Mouse (Mus musculus) natural killer cell, adult 2 months (primary cell): ENCODE data around the gene Actr3.
A peak's percentile ranks its signal among the peaks of the same experiment; 100 is the strongest.
"Not testable (repeated sequence)": the region's sequence is repeated elsewhere in the genome, so short reads cannot be mapped to it uniquely, and the experiment has no call there.

Experiments
- DNase-seq, 2 experiments: peaks; one replicate each; pipeline ENCODE4 v3.0.0; 2022; ENCODE audit warnings: low spot score in 2 of 2

Actr3 gene

DNA sequence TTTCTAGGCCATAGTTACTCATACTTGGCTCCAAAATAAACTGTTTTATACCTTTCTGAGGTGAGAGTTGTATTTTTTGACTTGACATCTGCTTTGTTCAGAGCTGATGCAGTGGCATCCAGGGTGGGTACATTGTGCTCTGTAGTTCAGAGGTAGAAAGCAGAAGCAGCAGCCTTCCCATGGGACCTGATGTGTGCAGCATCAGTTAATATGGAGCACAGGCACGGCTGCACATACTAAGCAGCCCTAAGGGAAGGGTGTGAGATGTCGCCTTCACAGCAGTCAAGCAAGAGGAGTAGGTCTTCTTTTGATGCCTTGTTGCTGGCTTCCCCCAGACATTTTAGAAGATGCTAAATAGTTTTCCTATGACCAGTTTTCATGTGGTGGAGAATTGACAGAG lies 3.3 kb upstream of the Actr3 start:
- DNase-seq: peak in 1 of 2 experiments; percentile 45

DNA sequence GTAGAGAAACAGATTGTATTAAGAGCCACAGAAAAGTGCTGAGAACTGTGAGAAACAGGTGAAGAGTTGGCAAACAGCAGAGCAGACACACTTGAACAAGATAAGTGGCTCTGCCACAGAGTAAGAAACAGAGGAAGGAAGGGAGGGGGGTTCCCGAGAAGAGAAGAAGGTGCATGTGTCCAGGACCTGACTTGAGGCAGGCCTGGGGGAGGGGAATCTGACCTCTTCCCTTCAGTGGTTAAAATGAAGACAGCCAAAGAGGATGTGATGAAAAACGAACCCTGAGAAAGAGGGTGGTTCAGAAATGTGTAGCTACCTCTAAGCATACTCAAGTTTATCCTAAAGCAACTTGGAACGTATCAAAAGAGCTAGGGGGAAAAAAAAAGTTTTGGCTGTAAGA lies 2.4 kb upstream of the Actr3 start:
- DNase-seq: peak; percentile 29 to 40

DNA sequence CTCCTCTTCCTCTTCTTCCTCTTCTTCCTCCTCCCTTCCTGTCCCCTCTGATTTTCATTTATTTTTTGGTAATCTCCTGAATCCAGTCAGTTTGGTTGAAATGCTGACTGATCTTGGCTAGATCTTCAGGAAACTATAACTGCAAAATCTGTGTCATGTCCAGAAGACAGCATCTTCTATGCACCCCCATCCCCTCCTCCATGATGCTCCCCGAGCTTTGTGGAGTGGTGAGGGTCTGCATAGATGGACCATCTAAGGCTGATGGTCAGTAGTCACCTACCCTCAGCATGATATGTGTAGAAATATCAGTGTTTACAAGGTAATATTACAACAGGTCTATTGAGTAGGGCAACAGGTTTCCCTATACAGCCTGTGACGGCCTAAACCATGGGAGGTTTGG lies 1.6 kb upstream of the Actr3 start:
- no peak for DNase-seq

DNA sequence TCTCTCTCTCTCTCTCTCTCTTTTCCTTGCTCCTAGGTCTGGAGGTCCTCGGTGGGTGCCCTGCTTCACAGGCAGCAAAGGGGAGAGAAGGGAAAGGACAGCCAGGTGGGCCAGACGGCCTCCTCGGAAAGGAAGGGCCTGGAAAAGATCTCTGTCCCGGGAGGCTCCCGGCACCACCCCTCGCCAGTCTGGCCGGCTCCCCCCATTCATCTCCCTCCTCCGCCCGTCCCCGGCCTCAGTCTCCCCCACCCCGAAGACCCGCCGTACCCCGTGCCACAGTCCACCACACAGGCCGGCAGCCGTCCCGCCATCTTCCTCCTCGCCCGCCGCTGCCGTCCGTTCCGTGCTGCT lies 534 bp downstream of the Actr3 start:
- DNase-seq: no peak

DNA sequence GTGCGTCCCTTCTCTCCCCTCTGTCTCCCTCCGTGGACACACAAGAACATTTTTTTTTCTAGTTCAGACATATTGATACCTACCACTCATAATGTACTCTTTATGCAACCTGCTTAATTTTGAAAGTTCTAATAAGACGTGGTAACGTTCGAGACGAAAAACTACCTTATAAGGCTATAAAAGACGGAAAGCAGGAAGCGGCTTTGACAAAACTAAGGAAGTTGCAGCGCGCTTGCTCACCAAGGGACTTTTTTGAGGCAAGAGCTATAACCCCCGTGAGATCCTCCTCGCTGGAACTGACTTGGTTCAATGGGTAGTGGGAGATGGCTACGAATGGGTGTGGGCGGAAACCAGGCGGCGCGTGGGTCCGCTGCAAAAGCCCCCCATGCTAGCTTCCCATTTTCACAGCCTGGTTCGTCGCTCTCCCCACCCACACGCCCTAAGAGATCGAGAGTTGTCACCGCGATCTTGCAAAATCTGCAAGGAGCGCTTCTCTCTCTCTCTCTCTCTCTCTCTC lies 984 bp downstream of the Actr3 start:
- peak; percentile 71 to 79 for DNase-seq

DNA sequence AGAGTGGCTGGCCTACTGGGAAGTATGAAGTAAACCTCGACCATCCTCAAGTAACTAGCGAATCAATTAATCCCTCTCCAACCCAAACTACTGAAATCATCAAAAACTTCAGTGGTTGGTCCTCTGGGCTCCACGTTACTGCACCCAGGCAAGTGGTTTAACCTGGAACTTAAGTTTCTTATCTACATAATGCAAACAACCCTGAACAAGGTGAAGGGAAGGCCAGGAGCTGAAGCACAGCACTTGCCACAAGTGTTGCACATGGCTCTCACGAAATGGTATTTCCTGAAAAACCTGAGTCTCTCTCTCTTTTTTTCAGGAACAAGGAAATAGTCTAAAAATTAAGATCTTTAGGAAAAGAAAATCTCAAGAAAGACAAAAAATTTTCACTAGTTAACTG lies 4.2 kb downstream of the Actr3 start:
- DNase-seq: no peak

DNA sequence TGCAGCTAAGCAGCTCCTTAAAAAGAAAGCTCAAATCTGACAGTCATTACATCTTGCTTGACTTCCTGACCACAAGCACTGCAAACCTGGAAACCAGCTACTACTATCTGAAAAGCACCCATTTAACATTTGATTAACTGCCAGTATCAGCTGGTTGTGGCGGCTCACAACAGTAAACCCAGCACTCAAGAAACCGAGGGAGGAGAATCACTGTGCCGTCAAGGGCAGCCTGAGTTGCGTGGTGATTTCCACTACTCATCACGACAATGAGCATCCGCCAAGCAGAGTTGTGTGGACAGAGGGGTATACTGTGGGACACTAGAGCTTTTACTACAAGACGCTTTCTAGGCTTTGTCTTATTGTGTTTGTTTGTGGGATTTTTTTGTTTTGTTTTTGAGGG lies 4.8 kb downstream of the Actr3 start:
- peak; percentile 26 to 37 for DNase-seq

DNA sequence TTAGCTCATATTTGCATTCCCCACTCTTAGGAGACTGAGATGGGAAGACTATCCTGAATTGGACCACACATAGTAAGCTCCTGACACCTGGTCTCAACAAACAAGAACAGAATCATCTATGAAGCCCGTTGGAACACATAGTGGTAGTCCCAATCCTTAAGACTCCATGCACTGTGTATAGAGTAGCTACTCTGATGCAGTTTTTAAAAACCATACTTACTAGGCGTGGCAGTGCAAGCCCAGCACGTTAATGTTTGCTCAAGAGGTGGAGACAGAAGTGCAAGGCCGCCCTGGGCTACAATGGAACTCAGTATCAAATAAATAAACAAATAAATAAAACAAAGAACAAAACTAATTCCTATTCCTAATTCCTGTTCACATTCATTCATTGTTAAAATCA lies 5.5 kb downstream of the Actr3 start:
- no peak for DNase-seq

DNA sequence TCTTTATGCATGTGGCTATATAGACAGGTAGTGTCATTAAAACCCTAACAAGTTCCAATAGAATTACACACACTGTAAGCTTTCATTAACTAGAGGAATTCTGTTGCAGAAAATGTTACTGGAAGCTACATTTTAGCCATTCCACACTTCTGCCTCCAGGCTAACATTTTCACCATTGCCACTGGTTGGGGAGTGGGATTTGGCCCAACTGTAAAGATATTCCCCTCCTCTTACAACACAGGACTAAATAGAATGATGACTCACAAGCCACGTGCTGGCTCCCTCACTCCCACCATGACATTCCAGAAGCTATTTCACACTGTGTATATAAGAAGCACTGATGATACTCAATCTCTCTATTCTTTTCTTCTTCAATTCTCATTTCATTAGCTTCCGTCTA lies 7.2 kb downstream of the Actr3 start:
- no peak for DNase-seq

DNA sequence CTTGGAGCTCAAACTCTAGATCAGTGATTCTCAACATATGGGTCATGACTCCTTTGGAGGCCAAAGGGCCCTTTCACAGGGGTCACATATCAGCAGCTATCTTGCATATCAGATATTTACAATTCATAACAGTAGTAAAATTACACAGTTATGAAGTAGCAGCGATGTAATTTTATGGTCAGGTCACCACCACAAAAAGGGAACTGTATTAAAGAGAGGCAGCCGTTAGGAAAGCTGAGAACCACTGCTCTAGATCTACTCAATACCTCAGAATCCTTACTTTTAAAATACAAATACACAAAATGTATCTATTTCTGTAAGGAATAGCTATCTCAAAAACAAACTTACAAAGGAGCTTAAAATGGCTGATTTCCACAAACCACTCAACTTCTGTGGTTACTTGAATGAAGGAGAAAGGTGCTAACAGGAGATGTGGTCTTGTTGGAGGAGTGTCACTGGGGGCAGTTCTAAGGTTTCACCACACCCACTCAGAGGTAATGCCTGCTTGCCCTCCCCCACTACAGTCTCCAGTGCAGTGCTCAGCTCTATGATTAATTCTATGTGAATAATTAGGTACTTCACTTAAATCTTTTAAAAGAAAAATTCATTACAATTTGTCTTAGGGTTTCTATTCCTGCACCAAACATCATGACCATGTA lies 9.0 kb downstream of the Actr3 start:
- peak; percentile 26 to 35 for DNase-seq

DNA sequence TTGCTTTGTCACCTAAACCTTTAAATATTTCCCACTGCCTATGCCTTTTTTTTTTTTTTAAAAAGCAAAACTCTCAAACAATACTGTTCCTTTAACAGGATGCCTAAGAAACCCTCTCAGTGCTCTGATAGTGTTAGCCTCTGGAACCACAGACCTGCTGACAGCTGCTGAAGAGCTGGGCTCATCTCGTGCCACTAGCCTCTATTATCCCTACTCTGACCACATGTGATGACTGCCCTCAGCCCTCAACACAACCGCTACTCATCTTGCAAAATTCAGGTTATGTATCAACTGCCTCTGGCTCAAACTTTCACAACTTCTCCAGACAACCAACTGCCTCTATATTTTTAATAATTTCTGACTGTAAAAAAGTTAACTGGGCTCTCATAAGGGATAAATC lies 15.6 kb downstream of the Actr3 start:
- peak; percentile 27 to 62 for DNase-seq

DNA sequence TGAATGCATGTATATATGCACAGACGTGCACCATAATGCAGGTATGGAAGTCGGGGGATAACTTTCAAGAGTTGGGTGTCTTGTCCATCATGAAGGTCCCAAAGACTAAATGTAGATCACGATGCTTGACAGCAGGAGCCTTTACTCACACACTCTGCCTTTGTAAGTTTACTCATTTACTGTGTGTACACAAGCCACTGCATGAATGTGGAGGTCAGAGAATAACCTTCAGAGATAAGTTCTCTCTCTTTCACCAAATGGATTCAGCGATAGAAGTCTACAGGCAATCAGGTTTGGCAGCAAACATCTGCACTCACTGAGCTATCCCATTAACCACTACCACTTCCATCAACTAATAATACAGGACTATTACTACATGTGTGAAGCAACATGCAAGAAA lies 16.8 kb downstream of the Actr3 start:
- no peak for DNase-seq

DNA sequence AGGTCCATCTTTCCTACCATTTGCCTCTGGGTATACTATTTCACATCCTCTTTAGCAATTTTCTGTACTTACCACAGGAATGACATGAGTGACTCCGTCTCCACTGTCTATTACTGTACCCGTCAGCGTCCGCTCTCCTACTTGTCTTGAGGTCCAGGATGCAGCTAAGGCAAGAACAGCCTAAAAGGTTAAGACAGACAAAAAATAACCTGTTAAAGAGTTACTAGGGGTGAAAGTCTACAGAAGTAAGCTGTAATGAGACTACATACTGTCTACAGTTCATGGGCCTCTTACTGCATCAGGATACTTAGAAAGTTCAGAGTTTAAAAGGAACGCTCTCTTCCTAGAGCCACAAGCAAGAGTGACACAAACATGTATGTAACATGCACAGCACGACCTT lies 28.3 kb downstream of the Actr3 start:
- DNase-seq: no peak

DNA sequence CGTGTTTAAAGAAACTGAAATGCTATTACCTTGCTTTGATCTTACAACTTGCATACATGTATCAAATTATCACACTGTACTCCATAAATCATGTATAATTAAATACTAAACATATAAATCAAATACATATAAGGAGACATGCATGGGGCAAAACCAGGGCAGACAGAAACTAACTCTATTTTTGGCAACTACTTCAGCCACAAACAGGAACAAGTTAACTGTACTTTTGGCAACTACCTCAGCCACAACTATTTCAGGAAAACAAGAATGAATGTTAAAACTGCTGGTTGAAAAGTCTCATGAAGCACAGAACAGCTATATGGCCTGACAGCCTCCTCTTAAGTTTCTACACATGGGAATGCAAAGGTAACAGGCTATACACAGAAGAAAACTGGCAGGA lies 40.1 kb downstream of the Actr3 start:
- no peak for DNase-seq

DNA sequence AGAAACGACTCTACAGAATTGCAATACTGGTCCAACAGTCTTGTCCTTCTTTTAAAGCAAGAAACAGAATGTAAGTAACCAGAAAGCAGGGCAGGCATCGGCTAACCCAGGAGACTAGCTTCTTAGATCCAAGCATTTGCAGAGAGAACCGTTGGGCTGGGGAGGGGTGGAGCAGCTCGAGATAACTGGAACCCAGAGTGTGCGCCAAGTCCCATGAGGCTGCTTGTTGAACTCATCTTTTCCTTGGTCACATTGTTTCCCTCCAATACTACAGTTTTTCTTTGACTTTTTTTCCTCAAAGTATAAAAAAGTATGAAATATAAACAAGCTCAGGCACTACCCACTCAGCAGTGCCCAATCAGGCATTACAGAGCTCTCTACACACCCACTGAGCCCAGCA lies 42.2 kb downstream of the Actr3 start:
- DNase-seq: not testable (repeated sequence)

DNA sequence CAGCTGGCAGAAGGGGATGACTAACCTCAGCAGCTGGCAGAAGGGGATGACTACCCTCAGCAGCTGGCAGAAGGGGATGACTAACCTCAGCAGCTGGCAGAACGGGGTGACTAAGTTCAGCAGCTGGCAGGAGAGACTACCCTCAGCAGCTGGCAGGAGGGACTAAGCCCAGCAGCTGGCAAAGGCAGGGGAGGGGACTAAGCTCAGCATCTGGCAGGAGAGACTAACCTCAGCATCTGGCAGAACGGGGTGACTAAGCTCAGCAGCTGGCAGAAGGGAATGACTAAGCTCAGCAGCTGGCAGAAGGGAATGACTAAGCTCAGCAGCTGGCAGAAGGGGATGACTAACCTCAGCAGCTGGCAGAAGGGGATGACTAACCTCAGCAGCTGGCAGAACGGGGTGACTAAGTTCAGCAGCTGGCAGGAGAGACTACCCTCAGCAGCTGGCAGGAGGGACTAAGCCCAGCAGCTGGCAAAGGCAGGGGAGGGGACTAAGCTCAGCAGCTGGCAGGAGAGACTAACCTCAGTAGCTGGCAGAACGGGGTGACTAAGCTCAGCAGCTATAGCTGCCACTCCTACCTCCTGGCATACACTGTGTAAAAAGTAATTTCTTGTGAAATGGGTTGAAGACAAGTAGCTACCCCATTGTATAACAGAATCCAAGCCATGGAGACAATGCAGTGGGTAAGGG lies 45.3 kb downstream of the Actr3 start:
- peak; percentile 1 to 2 for DNase-seq

DNA sequence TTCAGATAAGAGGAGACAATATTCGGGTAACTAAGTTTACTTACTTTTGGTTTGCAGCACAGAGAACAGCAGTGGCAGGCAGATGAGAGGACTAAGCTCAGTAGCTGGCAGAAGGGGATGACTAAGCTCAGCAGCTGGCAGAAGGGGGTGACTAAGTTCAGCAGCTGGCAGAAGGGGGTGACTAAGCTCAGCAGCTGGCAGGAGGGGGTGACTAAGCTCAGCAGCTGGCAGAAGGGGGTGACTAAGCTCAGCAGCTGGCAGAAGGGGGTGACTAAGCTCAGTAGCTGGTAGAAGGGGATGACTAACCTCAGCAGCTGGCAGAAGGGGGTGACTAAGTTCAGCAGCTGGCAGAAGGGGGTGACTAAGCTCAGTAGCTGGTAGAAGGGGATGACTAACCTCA lies 45.9 kb downstream of the Actr3 start:
- peak; percentile 10 to 11 for DNase-seq

DNA sequence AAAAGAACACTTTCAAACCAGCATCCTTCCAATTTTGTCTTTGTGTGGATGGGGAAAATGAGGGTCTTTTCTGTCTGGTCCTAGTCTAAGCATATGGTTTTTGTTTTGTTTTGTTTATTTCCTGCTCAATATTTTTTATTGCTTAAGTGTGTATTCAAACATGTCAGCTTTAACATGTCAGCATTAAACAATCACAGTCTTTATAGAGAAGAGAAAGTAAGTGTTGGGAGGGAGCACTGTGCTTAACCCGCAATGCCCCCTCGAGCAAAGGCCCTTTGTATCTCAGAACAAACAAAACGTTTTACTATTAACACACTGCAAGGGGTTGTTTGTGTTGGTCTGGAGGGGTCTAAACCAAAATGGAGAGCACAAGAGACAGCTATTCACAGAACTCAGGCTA lies 47.2 kb downstream of the Actr3 start:
- DNase-seq: no peak

DNA sequence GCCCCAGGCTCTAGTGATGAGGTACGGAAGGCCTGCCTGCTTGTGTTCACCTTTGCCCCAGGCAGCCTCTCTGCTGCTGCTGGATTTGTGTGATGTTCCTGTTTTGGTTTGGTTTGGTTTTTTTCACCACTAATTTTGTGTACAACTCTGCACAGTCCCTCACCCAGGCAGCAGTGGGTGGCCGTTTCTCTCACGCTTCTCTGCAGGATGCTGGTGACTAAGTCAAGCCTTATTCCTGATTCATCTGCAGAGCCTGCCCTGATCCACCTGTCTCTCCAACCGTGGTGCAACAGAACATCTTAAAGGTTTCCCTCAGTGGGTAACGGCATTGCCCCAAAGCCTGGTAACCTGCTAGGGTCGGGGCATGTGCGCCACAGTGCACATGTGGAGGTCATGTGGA lies 49.3 kb downstream of the Actr3 start:
- no peak for DNase-seq

DNA sequence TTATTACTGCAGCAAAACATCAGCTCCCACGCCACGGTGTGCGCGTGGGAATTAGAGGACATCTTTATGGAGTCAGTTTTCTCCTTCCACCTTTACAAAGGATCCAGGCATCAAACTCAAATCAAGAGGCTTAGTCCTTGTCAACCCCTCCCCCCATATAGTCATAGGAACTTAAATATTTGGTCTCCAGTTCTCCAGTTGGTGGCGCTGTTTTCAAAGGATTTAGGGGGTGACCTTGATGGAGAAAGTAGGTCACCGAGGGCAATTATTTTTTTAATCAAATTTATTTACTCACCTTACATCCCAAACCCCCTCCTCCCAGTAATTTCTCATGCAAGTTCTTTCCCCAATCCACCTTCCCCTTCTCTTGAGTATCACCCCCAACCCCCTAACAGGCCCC lies 52.9 kb downstream of the Actr3 start:
- peak; percentile 38 to 51 for DNase-seq

DNA sequence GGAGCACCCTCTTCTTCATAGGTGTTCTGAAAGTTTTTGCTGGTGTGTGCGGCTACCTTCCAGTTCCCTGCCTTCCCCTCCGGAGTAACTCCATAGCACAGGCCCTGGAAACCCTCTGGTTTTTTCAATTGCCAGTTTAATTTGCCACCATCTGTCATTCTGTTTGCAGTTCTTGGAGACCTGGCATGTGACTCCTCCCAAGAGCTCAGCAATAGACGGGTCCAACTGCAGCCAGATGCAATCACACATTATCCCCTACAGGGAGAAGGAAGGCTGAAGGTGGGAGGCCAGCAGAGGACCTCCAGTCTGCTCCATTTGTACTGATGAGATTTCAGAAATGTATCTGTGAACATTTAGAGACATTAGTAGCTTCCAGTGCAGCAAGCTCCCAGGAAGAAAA lies 56.6 kb downstream of the Actr3 start:
- no peak for DNase-seq

DNA sequence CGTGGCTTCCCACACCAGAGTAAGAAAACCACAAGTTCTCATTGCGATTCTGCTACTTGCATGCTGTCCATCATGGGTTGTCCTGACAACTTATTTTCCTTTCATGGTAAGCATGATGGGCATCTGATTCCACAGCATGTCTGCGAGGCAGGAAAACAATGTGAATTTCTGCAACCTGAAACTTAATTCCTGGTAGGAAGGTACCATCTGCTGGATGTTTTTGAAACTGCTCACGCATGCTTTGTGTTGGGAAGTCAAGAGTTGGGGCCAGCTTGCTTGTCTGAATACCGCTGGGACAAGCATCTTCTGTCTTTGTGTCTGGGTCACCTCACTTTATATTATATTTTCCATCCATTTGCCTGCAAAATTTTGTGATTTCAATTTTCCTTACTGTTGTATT lies 62.7 kb downstream of the Actr3 start:
- no peak for DNase-seq

DNA sequence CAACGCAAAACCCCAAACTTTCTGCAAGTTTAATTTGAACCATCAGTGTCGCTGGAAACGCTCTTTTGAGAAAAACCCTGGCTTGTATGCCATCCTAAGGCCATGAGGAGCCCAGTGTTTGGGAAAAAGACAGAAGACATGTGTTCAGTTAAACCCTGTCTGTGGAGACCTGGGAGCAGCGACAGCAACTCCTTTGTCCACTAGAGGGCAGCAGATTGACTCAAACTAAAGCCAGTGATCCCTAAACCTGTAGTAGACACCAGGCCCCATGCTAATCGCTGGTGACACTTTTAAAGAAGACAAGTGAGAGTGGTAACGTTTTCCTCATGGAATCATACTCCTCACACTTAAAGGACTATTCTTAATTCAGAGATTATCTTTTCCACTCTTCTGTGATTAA lies 64.7 kb downstream of the Actr3 start:
- peak; percentile 19 to 30 for DNase-seq

DNA sequence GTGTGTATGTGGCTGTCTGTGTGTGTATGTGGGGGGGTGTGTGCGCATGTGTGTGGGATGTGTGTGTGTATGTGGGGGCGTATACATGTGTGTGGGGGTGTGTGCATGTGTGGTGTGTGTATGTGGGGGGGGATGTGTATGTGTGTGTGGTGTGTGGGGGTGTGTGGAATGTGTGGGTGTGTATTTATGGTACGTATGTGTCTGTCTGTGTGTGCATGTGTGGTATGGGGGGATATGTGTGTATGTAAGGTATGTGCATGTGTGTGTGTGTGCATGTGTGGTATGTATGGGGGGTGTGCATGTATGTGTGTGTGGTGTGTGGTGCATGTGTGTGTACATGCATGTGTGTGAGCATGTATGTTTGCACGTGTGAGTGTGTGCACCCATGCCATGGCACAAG lies 70.0 kb downstream of the Actr3 start:
- no peak for DNase-seq
